Mouse (Mus musculus) activated CD4-positive, CD25-positive, alpha-beta regulatory T cell, adult 4 months (primary cell): Measurements from ENCODE around the gene Plekhf1. TPM values are rescaled to one million over a fixed set of nuclear protein-coding genes. Genes with fewer than 3 reads are reported as not detected.

Experiments used
- ATAC-seq: one replicate; pipeline ENCODE4 v1.8.0; 2017
- polyA plus RNA-seq, 2 experiments: library from polyadenylated mRNA; unstranded; fragments of 100-300 nt; shearing (Covaris generic); gene quantifications; one replicate each; pipeline ENCODE4 v1.2.1; 2017

Gene Plekhf1
- polyA plus RNA-seq, 2 experiments from 2014 or later: 0.45 to 0.47 TPM

DNA sequence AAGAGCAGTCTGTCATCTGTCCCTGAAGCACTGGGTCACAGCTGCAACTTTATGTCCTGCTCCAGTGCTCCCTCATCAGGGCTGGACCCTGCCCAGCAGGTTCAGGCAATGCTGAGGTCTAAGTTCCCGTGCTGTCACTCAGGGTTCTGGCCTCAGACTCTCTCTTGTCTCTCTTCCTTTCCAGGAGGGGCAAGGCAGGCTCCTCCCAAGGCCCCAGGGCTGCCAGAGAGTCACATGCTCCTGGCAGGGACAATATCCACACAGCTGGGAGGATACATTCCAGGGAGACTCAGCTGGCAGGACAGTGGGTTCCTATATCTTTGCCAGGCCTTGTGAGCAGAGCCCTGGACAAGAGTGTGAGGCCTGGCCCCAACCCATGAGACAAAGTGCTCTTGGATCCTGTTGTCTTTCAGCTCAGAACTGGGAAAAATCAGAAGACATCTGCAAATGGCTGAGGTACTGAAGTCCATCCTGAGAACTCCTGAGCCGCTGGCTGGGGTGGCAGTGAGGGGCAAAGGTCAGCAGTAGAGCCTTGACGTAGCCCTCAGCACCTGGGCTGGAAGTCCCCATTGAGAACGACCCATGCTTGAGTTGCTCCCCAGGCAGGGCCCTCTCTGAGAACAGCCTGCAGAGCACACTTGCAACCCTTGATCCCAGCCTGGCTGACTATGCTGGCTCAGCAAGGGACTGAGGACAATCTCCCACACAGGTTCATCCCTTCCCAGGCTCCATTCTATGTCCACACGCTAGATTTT, 10.2 kb downstream of the Plekhf1 start:
- ATAC-seq: no peak

DNA sequence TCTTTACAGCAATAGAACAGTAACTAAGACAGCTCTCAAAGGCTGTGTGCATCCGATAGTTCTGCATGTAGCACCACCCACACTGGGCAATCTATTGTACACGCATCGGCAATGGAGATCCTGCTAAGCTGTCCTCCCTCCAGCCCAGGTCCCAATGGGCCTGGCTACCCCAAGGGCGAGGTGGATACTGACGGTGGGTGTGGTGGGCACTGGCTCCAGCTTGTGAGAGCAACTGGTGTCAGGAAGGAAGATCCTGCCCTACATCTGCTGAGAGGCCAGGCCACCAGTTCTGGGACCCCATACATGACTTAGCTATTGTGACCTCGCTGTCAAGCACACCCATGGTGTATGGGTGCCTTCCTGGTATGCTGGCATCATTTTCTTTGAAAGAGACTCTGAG, 12.1 kb downstream of the Plekhf1 start:
- ATAC-seq: no peak

DNA sequence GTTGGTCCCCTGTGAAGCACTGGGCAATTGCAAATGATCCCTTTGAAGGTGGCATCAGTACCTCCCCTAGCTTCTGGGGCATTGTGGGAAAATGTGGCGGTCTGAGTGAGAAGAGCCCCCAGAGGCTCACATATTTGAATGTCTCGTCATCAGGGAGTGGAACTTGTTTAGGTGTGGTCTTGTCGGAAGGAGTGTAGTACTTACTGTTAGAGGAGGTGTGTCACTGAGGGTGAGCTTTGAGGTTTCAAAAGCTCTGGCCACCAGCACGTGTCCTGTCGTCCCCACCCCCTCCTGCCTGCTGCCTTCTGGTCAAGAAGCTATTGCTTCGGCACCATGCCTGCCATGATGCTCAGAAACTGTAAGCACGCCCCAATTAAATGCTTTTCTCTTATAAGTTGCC, 12.5 kb downstream of the Plekhf1 start:
- ATAC-seq: no peak

DNA sequence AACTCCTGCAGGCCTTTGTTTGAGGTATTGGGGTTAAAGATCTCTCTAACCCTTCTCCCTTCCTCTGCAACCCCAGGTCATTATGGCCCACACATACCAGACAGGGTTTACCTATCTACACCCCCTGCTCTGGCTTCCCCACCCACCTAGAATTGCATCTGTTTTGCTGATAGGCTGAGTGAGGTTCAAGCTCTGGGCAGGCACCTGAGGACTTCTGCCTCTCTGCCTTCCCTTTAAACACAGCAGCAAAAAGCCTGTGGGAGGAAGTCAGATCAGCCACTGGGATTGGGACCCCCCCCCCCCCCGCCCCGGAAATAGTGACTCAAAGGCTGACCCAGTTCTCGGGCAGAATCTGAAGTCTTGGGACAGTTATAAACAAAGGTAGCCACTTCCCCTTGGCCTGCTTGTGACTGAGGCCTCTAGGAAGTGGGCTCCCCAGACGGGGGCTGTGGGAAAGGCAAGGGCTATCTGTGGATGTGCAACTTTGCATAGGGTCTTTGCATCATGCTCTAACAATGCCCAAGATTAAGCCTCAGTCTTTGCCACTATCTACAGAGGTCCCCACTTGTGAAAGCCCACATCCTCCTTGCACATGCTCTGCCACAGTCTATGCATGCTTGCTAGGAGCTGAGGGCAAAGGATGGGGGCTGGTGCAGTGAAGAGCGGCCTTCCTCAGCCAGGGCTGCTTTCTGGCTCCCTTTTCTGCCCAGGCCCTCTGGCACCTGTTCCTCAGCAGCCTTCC, 13.2 kb downstream of the Plekhf1 start:
- peak; percentile 83 for ATAC-seq

DNA sequence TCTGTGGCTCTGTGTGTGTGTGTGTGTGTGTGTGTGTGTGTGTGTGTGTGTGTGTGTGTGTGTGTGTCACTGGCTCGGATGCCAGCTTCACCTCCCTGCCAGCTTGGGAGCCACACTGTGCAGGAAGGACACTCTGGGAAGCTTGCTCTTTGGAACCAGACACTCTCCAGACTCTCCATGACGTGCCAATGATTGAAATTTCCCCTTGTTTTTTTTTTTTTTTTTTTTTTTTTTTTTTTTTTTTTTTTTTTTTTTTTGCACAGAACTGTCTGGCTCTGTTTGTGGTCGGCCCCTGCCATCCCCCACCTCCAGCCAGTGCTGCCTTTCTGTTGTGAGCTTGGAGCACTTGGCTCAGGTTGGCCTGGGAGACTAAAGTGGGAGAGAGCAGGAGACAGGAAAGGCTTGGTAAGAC, 15.2 kb downstream of the Plekhf1 start:
- ATAC-seq: no peak

DNA sequence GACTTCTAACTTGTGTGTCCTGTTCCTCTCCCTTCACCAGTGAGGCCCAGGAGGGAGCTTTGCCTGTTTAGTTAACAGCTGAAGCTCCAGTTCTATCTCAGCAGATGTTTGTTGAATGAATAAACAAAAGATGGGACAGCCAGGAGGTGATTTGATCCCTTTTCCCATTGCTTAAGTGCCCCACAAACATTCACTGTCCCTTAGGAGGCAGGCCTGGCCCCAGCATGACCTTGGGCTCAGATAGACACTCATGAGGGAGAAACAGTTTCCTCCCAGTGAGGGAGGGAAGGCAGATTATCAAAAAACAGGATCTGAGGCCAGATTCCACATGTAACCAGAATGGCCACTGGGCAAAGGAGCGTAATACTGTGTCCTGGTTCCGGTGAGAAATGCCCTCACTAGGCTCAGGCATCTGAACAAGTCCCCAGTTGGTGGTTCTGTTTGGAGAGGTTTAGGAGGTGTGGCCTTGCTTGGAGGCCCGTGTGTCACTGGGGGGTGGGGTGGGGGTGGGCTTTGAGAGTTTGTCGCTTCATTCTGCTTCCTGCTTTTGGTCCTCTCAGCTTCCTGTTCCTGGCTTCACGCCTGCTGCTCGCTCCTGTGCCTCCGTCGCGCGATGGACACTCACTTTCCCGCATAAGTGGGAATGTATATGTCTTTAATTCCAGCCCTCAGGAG, 18.2 kb downstream of the Plekhf1 start:
- ATAC-seq: no peak

DNA sequence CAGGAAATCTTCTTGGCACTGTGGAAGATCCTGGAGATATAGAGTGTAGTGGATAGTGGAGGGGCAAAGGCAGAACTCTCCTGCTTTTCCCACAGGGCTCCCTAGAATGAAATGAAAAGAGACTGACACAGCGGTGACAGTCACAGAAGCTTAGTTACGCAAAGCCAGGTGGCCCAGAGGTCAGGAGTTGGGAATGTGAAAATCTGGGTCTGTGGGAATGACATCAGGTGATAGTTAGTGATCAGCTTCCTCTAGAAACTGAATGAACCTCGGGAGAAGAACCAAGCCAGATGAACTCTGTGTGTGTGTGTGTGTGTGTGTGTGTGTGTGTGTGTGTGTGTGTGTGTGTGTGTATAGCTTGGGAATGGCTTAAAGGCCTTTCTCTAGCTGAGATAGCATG, 18.8 kb downstream of the Plekhf1 start:
- ATAC-seq: no peak

DNA sequence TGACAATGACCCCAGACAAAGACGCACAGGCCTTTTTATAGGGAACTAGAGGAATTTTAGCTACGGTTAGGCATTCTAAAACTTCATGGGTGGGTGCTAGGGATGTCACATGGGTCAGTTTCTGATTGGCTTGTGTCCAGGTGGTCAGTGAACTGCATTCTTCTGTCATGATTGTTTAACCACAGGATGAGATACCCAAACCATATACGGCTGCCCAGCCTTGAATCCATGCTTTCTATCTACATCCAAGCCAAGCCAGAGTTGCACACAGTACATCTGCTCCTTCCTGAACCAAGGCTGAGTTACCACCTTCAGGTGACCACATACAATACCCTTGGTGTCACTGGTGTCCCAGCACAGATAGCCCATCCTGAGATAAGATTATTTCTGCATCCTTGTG, 21.3 kb downstream of the Plekhf1 start:
- no peak for ATAC-seq

DNA sequence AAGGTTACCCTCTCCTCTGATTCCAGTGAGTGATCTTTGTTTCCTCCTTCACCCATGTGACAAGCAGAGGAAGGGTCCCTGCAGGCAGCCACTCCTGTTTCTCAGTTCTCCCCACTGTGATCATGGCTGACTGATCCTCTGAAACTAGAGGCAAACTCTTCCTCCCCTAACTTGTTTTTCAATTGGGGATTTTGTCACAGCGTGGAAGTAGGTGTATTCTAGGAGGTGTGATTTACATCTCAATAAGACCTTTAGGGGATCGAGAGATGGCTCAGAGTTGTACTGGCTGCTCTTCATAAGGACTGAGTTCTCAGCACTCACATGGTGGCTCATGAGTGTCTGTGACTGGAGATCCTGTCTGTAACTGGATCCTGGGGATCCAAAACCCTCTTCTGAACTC, 22.0 kb downstream of the Plekhf1 start:
- ATAC-seq: no peak

DNA sequence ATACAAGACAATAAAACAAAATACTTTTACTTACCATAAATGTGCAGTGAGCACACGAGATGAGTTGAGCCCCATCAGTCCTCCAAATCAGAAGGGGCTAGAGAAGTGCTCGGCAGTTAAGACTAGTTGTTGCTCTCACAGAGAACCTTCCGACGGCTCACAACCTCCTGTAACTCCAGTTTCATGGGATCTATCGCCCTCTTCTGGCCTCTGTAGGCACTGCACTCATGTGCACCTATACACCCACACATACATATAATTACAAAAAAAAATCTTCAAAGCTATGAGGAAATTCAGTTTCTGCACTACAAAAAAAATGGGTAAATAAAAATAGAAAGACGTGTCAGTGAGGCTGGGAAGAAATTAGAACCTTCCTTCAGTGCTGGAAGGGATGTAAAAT, 23.5 kb downstream of the Plekhf1 start:
- no peak for ATAC-seq

DNA sequence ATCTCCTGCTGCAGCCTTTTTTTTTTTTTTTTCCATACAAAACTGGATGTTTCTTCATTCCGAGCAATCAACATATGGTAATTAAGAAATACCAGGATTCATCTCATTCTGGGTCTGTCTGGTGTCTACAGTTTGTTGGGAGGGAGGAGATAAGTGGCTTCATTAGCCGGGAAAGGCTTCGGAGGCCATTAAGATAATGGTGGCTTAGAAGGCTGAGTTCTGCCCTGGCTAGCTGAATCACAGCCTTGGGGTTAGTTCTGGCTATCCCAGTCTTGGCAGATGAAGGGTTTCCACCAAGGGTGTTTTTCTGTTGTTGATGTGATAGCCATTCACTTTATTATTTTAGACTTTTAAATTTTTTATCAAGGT, 26.5 kb downstream of the Plekhf1 start:
- ATAC-seq: no peak

DNA sequence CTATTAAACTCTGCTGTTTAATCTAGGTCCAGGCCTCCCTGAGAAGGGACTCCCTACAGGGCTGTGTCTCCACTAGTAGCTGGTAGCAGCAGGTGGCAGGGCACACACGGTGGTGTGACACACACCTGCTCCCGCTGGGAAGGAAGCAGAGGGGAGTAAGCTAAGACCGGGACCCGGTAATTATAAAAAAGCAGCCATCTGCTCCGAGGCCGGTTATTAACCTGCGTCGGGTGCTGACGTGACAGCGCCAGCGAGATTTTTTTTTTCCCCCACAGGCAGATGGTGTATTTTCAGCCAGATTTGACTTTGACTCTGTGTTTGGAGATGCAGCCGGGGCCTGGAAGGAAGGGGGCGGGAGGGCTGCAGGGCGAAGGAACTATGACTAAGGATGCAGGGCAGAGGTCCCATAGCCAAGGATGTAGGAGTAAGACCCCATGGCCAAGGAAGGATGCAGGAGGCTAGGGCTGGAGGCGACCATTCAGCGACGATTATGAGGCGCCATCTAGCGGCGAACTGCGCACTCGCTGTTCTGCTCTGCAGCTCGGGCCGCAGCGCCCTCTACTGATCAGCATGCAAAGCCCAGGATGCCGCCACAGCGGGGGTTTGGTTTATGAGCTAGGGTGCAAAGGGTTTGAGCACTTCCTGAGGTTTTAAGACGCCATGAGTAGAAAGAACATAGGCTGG, 27.1 kb downstream of the Plekhf1 start:
- ATAC-seq: peak; percentile 96

DNA sequence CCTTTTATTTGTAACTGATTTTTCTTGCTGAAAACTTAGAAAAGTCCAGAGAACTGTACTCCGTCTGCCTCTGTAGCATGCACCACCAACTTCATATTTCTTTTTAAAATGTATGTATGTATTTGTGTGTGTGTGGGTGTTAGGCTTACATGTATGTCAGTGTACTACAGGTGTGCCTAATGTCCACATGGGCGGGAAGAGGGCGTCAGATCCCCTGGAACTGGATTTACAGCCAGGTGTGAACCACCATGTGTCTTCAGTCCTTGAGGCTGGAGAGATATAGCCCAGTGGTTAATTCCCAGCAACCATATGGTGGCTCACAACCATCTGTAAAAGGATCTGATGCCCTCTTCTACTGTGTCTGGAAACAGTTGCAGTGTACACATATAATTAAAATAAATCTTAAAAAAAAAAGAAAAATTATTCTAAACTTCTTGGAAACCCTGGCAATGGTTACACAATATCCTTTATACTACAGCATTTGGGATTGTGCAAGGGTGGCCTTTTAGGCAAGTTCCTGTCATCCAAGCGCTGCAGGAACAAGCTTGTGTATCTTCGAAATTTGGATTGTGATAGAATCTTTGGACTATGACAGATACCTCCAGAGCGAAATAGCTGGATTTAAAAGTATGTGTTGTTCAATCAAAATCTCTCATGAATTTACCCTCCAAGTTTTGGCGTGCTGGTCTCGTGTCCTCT, 27.8 kb downstream of the Plekhf1 start:
- no peak for ATAC-seq

DNA sequence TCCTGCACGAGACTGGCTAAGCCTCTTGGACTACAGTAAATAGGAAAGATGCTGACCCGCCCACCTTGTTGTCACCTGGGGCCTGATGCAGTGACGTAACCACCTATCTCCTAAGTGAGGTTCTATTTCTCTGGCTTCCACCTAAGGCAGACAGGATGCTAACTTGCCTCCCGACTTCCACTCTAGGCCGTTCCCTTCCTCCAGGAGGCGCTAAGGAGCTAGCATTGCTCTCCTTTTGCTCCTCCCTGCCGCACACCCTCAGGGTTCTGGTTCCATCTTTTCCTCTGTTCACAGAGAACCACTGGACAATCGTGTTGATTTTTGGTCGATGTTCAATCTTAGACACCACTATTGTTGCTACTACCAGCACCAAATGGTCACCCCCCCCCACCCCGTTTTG, 36.2 kb downstream of the Plekhf1 start:
- no peak for ATAC-seq

DNA sequence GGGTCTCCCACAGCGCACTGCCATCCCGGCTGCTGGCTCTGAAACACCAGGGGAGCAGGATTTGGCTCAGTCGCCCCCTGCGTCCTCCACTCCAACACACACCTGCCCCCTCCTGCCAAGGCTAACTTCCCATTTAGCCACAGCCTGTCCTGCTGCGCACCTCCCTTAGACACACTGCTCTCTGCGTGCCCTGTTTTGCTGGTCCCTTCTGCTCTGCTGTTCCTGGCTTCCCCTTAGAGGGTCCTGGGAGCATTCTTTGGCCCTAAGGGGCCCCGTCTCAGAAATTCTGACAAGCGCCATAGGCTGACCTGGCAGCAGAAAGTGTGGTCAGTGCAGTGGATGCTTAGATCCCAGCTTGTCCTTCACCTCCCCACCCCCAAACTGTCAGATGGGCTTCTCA, 36.7 kb downstream of the Plekhf1 start:
- no peak for ATAC-seq

DNA sequence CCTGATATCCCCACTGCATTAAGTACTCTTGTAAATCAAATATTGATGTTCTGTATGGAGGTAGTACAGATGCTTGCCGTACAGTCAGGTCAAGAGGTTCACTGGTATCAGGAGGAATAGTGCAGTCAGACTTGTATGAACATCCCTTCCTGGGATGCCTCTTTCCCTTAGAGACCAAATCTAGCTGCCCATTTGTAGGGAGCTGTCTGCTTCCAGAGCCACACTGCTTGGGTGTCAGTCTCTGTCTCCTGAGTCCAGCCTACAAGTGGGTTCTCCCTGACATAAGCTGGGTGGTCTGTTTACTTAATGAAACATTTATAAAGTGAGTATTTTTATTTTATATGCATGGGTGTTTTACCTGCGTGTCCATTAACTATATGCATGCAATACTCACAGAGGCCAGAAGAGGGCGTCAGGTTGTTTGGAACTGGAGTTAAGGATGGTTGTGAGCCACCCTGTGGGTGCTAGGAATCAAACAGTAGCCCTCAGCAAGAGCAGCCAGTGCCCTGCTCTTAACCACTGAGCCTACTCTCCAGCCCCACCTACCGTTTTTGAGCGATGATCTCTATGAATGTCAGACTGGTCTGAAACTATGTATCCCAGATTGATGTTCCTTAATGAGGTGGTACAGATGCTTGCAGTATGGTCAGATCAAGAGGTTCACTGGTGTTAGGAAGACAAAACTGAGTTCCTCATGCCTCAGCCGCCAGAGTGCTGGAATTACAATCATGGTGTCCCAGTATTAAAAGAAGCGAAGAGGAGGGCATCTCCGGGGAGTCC, 37.6 kb downstream of the Plekhf1 start:
- no peak for ATAC-seq

DNA sequence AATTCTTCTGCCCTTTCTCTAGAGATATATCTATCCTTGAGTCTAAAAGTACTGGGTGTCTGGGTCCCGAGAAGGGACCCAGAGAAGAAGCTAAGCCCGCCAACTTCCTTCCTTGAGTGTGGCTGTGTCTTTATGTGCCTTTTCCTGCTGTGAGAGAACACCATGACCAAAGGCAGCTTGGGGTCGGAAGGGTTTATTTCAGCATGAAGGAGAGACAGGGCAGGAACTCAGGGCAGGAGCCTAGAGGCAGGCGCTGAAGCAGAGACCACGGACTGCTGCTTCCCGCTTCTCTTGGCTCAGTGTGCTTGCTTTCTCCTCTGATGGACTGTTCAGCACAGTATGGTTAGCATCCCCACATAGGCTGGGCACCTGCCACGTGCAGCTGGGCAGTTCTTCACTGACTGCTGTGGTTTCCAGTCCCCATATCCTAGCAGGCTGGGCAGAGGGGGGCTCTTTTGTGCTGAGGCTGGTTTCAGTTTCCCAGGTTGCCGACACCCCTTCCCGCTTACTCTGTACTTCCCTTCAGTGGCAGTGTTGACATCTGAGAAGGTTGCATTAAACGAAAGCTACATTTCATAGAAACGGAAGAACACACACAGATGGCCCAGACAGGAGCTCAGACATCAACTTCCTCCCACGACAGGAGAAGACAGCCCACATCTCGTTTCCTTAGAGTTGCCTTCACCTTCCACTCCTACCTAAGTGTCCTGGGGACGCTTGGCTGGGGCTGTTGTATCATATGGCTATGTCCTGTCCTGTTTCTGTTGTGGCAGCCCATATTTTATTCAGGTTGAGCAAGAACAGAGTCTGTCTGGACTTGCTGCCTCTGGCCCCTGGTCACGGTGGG, 38.5 kb downstream of the Plekhf1 start:
- ATAC-seq: peak; percentile 81

DNA sequence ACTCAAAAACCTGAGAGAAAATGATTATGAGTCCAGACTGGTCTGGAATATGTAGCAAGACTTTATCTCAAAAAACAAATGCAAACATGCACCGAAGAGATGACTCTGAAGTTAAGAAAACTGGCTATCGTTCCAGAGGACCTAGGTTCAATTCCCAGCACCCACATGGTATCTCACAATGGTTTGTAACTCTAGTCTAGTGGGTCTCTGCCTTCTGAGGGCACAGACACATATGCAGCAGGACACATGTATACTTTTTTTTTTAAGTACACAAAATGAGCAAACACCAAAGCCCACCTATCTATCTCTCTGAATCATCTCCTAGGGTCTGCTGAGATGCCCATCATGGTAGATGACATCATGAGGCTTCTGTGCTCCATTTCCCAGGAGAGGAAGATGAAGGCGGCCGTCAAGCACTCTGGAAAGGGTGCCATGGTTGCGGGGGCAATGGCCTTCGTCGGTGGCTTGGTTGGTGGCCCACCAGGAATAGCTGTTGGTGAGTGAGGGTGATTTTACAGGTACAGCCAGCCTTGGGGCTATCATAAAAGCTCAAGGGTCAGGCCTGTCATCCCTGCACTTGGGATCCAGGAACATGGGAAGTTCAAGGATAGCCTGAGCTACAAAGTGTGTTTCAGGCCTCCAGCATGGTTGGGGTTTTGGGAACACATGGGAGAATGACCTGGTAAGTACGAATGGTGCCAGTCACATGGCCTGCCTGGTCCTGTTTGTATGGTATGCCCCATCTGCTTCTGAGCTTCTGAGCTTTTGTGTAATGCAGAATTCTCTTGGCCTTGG, 39.3 kb downstream of the Plekhf1 start:
- ATAC-seq: no peak

DNA sequence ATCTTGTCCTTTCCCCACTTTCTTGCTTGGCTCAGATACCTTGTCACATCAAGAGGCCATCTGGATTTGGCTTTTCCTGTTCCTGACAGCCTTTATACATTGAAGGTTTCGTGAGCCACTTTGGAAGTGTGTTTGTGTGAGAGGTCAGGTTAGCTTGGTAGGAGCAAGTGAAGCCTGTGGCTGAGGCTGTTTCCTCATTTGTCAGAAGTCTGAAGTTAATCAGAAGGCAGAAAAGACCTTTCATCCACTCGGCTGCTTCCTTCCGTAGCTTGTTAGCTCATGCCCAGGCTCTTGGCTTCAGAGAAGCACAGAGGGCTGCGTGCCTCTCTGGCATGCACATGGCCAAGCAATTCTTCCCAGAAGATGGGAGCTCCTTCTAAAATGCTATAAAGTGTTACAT, 40.0 kb downstream of the Plekhf1 start:
- no peak for ATAC-seq

DNA sequence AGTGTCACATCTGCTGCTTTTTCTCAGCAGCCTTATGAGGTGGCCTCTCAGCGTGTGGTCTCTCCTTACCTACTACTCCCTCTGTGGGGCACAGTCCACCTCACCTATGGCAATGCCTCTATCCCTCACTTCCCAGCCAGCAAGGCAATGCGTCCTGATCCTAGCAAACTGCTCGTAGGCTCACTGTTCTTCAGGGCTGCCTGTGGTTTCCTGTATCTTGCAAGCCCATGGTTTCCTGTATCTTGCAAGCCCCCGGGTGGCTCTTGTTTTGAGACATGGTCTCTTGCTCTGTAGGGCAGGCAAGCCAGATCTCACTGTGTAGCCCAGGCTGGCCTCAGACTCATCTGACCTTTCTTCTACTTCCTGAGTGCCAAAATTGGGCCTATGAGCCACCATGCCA, 41.0 kb downstream of the Plekhf1 start:
- no peak for ATAC-seq
